Mouse (Mus musculus) cortical plate, adult 2 months (tissue): Measurements from ENCODE around the gene Gm15448. TPM values are rescaled to one million over a fixed set of nuclear protein-coding genes. Genes with fewer than 3 reads are reported as not detected.
"Not testable (repeated sequence)": the region's sequence is repeated elsewhere in the genome, so short reads cannot be mapped to it uniquely, and the experiment has no call there.

Experiments
- H3K27ac ChIP-seq: fragments of 200-500 bp; 2 replicates; pipeline ENCODE4 v1.5.1; 2012; ENCODE audit warnings: low read length, control low read depth, inconsistent platforms; ENCODE audit not compliant: insufficient read depth
- H3K4me1 ChIP-seq: fragments of 200-500 bp; 2 replicates; pipeline ENCODE4 v1.6.1; 2011; ENCODE audit warnings: low read length; ENCODE audit not compliant: control insufficient read depth, insufficient read depth
- H3K4me3 ChIP-seq: fragments of 200-500 bp; 2 replicates; pipeline ENCODE4 v1.5.1; 2011; ENCODE audit warnings: mild to moderate bottlenecking, low read length, control low read depth; ENCODE audit not compliant: insufficient read depth
- polyA plus RNA-seq: library from polyadenylated mRNA; depleted of rRNA; stranded (reverse); fragments of >200 nt; gene quantifications from 2 replicates; pipeline ENCODE4 v1.2.3, GENCODE M21; 2012; rRNA removed

The Gm15448 gene
- polyA plus RNA-seq = not detected in 2 replicates

DNA sequence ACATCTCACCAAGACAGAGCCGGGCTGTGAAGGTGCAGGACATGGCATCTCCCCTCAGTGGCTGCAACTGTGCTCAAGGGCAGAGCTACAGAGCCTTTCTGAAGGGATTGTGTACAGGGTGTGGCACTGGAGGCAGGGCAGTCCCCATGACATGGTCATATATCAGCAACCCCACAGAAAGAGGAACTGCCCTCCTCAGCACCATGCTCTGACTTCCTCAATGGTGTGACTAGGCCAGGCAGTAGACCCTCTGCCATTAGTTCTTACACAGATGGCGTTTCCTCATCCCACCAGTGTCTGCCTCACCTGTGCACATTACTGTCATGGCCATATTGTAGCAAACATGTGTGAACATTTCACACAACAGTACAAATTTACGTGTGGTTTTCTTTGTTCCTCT, at the start of gene Gm15448:
Gene Gm15448 (minus strand): TSS at position 89 of the 400 bp plus-strand sequence.
- H3K27ac ChIP-seq, H3K4me1 ChIP-seq, H3K4me3 ChIP-seq: not testable (repeated sequence)

DNA sequence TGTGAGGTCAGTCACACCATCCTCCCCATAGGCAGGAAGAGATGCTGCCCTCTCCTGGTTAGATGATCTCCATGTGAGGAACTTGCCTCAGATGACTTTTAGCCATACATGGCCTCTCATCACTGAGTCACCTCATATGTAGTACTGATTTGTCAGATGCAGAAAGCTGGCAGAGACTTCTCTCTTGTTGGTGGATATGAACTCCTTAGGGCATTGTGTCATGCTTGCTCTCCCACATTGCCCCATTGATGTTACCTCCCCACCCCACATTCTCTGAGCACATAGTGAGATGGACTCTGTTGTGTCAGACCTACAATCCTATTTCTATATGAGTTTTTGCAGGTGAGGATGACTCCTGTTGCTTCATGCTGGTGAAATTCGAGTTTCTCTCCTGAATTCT, 49.5 kb upstream of the Gm15448 start:
- H3K4me1 ChIP-seq, H3K4me3 ChIP-seq, H3K27ac ChIP-seq: not testable (repeated sequence)

DNA sequence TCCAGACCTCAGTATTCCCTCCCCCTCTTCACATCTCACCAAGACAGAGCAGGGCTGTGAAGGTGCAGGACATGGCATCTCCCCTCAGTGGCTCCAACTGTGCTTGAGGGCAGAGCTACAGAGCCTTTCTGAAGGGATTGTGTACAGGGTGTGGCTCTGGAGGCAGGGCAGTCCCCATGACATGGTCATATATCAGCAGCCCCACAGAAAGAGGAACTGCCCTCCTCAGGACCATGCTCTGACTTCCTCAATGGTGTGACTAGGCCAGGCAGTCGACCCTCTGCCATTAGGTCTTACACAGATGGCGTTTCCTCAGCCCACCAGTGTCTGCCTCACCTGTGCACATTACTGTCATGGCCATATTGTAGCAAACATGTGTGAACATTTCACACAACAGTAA, 19.5 kb upstream of the Gm15448 start, which contains the start of gene Pira2:
Gene Pira2 (minus strand): TSS at position 101 of the 400 bp plus-strand sequence.
- not testable (repeated sequence) for H3K4me3 ChIP-seq, H3K27ac ChIP-seq, H3K4me1 ChIP-seq

DNA sequence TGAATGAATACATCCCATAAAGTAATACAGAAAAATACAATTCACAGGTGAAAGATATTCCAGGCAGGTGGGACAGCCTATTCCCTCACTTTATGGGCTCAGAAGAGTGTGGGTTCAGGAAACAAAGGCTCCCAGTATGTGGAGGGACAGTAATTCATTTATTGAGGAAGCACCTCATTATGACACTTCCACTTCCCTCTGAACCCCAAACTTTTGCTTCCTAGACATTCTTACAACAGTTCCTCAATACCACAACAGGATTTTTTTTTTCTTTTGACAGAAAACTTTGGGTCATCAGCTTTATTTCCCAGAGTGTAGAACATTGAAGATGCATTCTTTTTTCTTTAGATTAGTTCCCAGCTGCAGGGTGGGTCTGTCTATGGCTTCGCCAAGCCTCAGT, 12.4 kb upstream of the Gm15448 start:
- H3K4me3 ChIP-seq, H3K27ac ChIP-seq, H3K4me1 ChIP-seq: not testable (repeated sequence)

DNA sequence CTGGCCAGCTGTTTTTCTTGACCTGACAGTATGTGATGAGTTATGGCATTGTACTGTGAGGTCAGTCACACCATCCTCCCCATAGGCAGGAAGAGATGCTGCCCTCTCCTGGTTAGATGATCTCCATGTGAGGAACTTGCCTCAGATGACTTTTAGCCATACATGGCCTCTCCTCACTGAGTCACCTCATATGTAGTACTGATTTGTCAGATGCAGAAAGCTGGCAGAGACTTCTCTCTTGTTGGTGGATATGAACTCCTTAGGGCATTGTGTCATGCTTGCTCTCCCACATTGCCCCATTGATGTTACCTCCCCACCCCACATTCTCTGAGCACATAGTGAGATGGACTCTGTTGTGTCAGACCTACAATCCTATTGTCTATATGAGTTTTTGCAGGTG, 5.1 kb upstream of the Gm15448 start:
- not testable (repeated sequence) for H3K27ac ChIP-seq, H3K4me1 ChIP-seq, H3K4me3 ChIP-seq

DNA sequence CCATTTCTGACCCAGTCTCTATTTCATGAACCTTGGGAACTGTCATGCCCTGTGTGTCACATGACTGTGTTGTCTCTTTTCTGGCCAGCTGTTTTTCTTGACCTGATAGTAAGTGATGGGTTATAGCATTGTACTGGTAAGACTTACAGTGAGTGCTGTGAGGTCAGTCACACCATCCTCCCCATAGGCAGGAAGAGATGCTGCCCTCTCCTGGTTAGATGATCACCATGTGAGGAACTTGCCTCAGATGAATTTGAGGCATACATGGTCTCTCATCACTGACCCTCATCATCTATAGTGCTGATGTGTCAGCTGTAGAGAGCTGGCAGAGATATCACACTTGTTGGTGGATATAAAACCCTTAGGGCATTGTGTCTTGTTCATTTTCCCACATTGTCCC, 13.6 kb downstream of the Gm15448 start:
- H3K4me1 ChIP-seq, H3K27ac ChIP-seq, H3K4me3 ChIP-seq: not testable (repeated sequence)

DNA sequence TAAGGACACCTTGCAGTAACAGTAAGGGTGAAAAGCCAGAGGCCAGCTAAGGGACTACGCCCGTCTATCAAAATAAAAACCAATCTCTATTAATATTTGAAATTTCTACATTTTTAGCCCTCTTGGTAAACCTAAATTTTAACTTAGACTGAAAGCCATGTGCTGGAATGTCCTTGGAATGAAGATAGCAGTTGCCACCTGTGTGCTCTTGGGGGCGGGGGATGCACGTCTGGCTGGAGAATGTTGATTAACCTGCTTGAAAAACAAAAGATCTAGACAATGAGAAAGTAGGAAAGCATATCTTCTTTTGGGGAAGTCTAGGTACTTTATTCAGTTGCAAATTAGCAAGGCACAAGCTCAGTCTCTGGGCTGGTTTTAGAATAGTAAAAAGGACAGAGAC, 22.6 kb downstream of the Gm15448 start:
- H3K4me1 ChIP-seq, H3K27ac ChIP-seq, H3K4me3 ChIP-seq: not testable (repeated sequence)

DNA sequence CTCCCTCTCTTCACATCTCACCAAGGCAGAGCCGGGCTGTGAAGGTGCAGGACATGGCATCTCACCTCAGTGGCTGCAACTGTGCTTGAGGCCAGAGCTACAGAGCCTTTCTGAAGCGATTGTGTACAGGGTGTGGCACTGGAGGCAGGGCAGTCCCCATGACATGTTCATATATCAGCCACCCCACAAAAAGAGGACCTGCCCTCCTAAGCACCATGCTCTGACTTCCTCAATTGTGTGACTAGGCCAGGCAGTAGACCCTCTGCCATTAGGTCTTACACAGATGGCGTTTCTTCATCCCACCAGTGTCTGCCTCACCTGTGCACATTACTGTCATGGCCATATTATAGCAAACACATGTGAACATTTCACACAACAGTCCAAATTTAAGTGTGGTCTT, 25.5 kb downstream of the Gm15448 start:
- not testable (repeated sequence) for H3K4me3 ChIP-seq, H3K4me1 ChIP-seq, H3K27ac ChIP-seq

DNA sequence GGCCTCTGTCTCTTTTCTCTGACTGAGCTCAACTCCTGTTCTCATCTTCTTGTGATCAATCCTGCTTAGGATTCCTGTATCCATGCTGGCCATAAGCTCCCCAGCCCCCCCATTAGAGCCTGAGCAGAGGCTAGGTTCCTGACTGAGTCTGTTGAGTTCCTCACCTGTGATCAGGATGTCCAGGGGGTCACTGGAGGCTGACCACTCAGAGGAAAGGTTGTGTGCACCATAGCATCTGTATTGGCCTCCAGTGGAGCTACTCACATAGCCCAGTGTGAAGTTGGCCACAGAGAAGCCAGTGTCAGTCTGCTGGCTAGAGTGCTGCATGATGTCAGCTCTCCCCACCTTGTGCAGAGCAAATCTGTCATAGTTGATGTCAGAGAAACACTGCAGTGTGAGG, 29.2 kb downstream of the Gm15448 start:
- H3K4me3 ChIP-seq = not testable (repeated sequence)

More for the DNA sequence above, 29.2 kb downstream of the Gm15448 start:
- not testable (repeated sequence) for H3K4me1 ChIP-seq, H3K27ac ChIP-seq

Other genes with a start within 250 kb of the Gm15448 start
- gene Oscar, start 209.5 kb downstream of the Gm15448 start, polyA plus RNA-seq = 4.7 and 5.7 TPM in 2 replicates
- gene Ndufa3, start 208.3 kb downstream of the Gm15448 start, polyA plus RNA-seq = 366 and 413 TPM in 2 replicates
- 38.5 and 39.3 TPM in 2 replicates for gene Tfpt, start 195.8 kb downstream of the Gm15448 start, polyA plus RNA-seq
- gene Prpf31, start 195.7 kb downstream of the Gm15448 start, polyA plus RNA-seq = 65.3 and 75.1 TPM in 2 replicates
- gene Cnot3, start 180.4 kb downstream of the Gm15448 start, polyA plus RNA-seq = 39.9 and 44.6 TPM in 2 replicates
- gene Leng1, start 159.8 kb downstream of the Gm15448 start, polyA plus RNA-seq = 7.3 and 8.3 TPM in 2 replicates
- gene Tmc4, start 148.1 kb downstream of the Gm15448 start, polyA plus RNA-seq = 12.6 and 14.8 TPM in 2 replicates
- gene Tsen34, start 132.8 kb downstream of the Gm15448 start, polyA plus RNA-seq = 88.4 and 94.9 TPM in 2 replicates
- 155 and 156 TPM in 2 replicates for gene Mboat7, start 132.2 kb downstream of the Gm15448 start, polyA plus RNA-seq
- 938 and 983 TPM in 2 replicates for gene Rps9, start 121.7 kb downstream of the Gm15448 start, polyA plus RNA-seq
- gene Pirb, start 105.3 kb downstream of the Gm15448 start, polyA plus RNA-seq = 0.38 and 0.40 TPM in 2 replicates
- gene Pira2, start 19.4 kb upstream of the Gm15448 start, polyA plus RNA-seq = not detected in 2 replicates
- gene Gm14548, start 72.4 kb upstream of the Gm15448 start, polyA plus RNA-seq = 0.06 TPM in 1 of 2 replicates, not detected in the other
- 0.06 TPM in 1 of 2 replicates, not detected in the other for gene Lilra6, start 89.8 kb upstream of the Gm15448 start, polyA plus RNA-seq
- 9.3 and 11.1 TPM in 2 replicates for gene Lair1, start 237.5 kb upstream of the Gm15448 start, polyA plus RNA-seq